Mouse (Mus musculus) hindbrain, embryonic 11.5 days (tissue): ENCODE data around the gene Sgpp2. TPM values are rescaled to one million over a fixed set of nuclear protein-coding genes. Genes with fewer than 3 reads are reported as not detected.
A peak's percentile ranks its signal among the peaks of the same experiment; 100 is the strongest.

Source experiments
- ATAC-seq: fragments of 200-750 bp; cut with Nextera tagmentation; 2 replicates; pipeline ENCODE4 v1.8.0; 2017; ENCODE audit warnings: mild to moderate bottlenecking, moderate TSS enrichment, moderate library complexity; ENCODE audit not compliant: low FRiP score
- DNase-seq: peaks from one replicate; pipeline ENCODE4 v3.0.0-alpha.2; 2015; ENCODE audit warnings: low spot score
- H3K27ac ChIP-seq: fragments of 300-500 bp; sonication (generic); 2 replicates; pipeline ENCODE4 v1.5.1; 2014; ENCODE audit warnings: mild to moderate bottlenecking, low read depth, low read length
- H3K27me3 ChIP-seq: fragments of 300-500 bp; sonication (generic); 2 replicates; pipeline ENCODE4 v1.6.1; 2014; ENCODE audit warnings: mild to moderate bottlenecking, low read length, moderate library complexity, mixed read lengths; ENCODE audit not compliant: control insufficient read depth, insufficient read depth
- H3K36me3 ChIP-seq: fragments of 300-500 bp; sonication (generic); 2 replicates; pipeline ENCODE4 v1.6.1; 2014; ENCODE audit warnings: mild to moderate bottlenecking, low read length, moderate library complexity, mixed read lengths; ENCODE audit not compliant: control insufficient read depth, insufficient read depth
- H3K4me1 ChIP-seq: fragments of 300-500 bp; sonication (generic); replicated peaks from 2 replicates; pipeline ENCODE4 v1.6.1; 2014; ENCODE audit warnings: low read length, mixed read lengths; ENCODE audit not compliant: control insufficient read depth, insufficient read depth
- H3K4me2 ChIP-seq: fragments of 300-500 bp; sonication (generic); replicated peaks from 2 replicates; pipeline ENCODE4 v1.6.1; 2014; ENCODE audit warnings: mild to moderate bottlenecking, low read depth, low read length
- H3K4me3 ChIP-seq: fragments of 300-500 bp; sonication (generic); 2 replicates; pipeline ENCODE4 v1.5.1; 2014; ENCODE audit warnings: low read depth, low read length
- H3K9ac ChIP-seq: fragments of 300-500 bp; sonication (generic); 2 replicates; pipeline ENCODE4 v1.6.1; 2014; ENCODE audit warnings: low read depth, low read length
- H3K9me3 ChIP-seq: fragments of 300-500 bp; sonication (generic); 2 replicates; pipeline ENCODE4 v1.6.1; 2016; ENCODE audit warnings: low read length; ENCODE audit not compliant: control insufficient read depth
- WGBS: fragments of 180-500 bp; shearing (Covaris S2); extraction: QIAGEN DNeasy Blood & Tissue Kit; methylation state at CpG from one replicate; pipeline ENCODE4 v1.1.7; 2014; 5-methylcytosine and 5-hydroxymethylcytosine counted together
- polyA plus RNA-seq: library from polyadenylated mRNA; unstranded; fragments of >200 nt; fragmentation: Nextera tagmentation; extraction: Ambion mirVana; gene quantifications from 2 replicates; pipeline ENCODE4 v1.2.1, GENCODE M21; 2014

The Sgpp2 gene
- 1.6 and 1.7 TPM in 2 replicates for polyA plus RNA-seq

DNA sequence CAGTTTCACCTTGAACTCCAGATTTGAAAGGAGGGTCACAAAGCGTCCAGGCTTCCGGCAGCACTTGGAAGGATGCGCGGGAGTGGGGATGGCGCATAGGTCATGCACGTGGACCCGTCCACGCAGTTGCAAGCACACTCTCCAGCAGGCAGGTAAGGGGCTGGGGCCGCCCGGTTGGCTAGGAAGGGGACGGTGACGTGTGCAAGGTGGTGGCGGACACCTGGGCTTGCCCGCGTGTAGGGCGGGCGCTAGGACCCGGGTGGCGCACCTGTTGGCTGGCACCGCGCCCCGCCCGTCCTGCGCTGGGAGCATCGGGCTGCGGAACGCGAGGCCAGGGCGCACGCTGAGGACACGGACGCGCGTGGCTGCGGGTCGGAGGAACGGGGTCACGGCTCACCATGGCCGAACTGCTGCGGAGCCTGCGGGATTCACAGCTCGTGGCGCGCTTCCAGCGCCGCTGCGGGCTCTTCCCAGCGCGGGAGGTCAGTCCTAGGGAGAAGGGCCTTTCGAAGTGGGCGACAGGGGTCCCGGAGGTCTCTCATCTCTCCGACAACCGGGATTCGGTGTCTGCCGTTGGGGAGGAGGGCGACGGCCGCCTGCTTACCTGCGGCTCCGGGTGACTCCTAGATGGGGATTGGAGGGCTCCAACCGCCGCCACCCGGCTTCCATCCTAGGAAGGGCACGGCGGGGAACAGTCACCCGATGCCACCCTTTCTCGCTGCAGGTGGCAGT lies at the start of gene Sgpp2:
Sgpp2 (plus strand) TSS at position 325 of the 732 bp plus-strand sequence.
- no peaks in the 10 kb centered on the region for H3K36me3 ChIP-seq
- peaks cover 4% of the 10 kb centered on the region; the same call in 1 of the 2 replicates for H3K4me1 ChIP-seq
- peak within 1 kb of the TSS; percentile 32; the same call in 1 of the 2 replicates for H3K9ac ChIP-seq
- H3K27me3 ChIP-seq, result peaks cover 11% of the 10 kb centered on the region
- no peak within 1 kb of the TSS for H3K27ac ChIP-seq
- DNase-seq, result peak; percentile 50
- no peaks in the 10 kb centered on the region for H3K9me3 ChIP-seq
- H3K4me3 ChIP-seq, result peak within 1 kb of the TSS; percentile 44
- peak within 1 kb of the TSS; percentile 93 for H3K4me2 ChIP-seq
- under 1% methylated on average over 64 of the region's 68 CpGs for WGBS
- peak; percentile 61 for ATAC-seq

DNA sequence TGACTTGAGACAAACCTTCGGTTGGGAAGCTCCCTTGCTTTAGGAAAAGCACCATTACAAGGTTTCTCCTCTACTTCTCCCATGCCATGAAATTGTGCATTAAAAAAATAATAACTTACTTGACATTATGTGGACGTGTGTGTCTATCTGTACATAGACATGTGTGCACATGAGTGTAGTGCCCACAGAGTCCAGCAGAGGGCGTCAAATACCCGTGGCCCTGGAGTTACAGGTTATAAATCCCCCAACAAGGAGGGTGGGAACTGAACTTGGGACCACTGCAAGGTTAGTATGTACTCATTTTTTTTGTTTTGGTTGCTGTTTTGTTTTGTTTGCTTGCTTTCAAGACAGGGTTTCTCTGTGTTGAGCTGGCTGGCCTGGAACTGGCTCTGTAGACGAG lies 42.6 kb upstream of the Sgpp2 start:
- WGBS, result 63% methylated on average over 5 of the region's 5 CpGs
- no peak for ATAC-seq
- Histone ChIP-seq H3K36me3 (no peaks in the 10 kb centered on the region), H3K4me2 (no peak overlapping the region), H3K9ac (no peak overlapping the region), H3K27ac (no peak overlapping the region), H3K4me1 (no peaks in the 10 kb centered on the region), H3K4me3 (no peak overlapping the region), H3K27me3 (no peaks in the 10 kb centered on the region), H3K9me3 (no peaks in the 10 kb centered on the region)
- peak; percentile 6 for DNase-seq

DNA sequence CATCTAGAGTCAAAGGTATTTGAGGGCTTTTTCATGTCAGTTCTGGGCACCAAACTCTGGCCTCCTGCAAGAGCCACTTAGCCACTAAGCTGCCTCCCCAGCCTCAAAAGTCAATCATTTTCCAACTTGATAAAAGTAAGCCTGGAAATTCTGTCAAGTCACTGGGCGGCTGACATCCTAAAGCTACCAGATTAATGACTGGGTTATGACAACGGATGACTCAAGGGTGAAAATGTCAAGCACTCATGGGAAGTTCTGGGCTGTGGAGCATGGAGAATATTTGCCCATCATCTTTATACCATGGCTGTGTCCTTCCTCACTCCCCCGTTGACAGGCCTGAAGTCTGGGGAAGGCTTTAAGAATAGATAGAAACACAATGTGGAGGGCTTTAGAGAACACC lies 37.2 kb upstream of the Sgpp2 start:
- Histone ChIP-seq H3K27me3 (no peaks in the 10 kb centered on the region), H3K36me3 (no peaks in the 10 kb centered on the region), H3K9me3 (no peaks in the 10 kb centered on the region), H3K27ac (no peak overlapping the region), H3K4me2 (no peak overlapping the region), H3K4me1 (no peaks in the 10 kb centered on the region), H3K4me3 (no peak overlapping the region), H3K9ac (no peak overlapping the region)
- ATAC-seq (no peak), DNase-seq (no peak)
- WGBS, result 84% methylated on average over 3 of the region's 3 CpGs

DNA sequence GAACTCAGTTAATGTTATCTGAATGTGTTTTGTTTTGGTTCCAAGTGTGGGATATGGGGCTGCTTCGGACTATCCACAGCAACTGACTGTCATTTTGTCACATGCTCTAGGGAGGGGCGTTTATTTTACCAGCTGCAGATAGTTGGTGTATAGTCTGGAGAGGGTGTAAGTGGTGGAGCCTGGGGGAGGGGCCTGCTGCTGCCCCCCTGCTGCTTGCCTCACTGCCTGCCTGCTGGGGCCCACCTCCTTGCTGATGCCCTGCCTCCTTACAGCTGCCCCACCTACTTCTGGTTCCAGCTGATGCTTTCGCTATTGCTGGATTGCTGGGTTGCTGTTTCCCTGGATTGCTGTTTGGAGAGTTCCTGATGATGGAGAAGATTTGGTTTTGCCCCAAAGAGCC lies 31.0 kb upstream of the Sgpp2 start:
- ATAC-seq, result no peak
- DNase-seq, result no peak
- Histone ChIP-seq H3K27me3 (no peaks in the 10 kb centered on the region), H3K27ac (no peak overlapping the region), H3K9ac (no peak overlapping the region), H3K4me2 (no peak overlapping the region), H3K36me3 (no peaks in the 10 kb centered on the region), H3K4me3 (no peak overlapping the region), H3K9me3 (no peaks in the 10 kb centered on the region), H3K4me1 (no peaks in the 10 kb centered on the region)
- WGBS, result 32% methylated on average over 3 of the region's 3 CpGs

DNA sequence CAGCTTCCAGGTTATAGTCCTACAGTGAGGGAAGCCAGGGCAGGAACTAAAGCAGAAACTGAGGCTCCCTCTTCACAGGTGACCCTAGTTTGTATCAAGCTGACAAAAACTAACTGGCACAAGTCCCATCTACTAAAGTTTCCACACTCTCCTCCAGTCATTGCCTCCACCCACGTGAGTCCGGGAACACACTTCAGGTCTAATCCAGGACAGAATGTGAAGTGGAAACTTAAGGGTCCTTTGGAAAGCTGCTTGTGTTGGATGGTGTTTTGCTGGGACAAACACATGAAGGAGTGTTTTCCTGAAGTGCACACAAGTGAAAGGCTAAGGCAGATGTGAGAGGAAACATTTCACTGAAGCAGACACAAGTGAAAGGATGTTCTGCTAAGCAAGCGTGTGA lies 17.7 kb upstream of the Sgpp2 start:
- ATAC-seq (no peak), DNase-seq (no peak)
- 94% methylated on average over 3 of the region's 3 CpGs for WGBS
- no peaks in the 10 kb centered on the region for H3K27me3 ChIP-seq
- H3K4me3 ChIP-seq, result no peak overlapping the region
- H3K36me3 ChIP-seq, result no peaks in the 10 kb centered on the region
- no peak overlapping the region for H3K4me2 ChIP-seq
- no peaks in the 10 kb centered on the region for H3K9me3 ChIP-seq
- H3K27ac ChIP-seq, result no peak overlapping the region
- H3K4me1 ChIP-seq, result no peaks in the 10 kb centered on the region
- H3K9ac ChIP-seq, result no peak overlapping the region

DNA sequence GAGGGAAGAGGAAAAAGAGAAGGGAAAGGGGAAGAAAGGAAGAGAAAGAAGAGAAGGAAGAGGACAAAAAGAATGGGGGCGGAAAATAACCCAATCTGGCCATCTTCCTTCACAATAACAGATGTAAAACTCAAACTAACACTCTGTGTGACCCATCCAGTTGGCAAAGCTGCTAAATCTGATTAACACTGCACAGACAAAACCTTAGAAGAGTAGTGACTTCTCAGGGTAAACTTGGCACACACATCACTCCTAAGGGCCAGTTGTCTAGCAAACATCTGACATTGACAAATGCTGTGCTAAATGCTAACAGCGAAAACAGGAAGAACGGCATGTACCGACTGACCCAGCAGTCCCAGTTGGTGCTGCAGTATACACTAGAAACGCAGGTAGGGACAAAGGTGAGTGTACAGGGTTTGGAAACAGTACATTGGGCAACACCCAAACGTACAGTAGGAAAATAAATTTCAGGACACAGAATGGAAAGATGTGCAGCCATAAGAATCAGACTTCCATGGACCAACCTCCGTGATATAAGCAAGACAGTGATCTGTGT lies 10.4 kb upstream of the Sgpp2 start:
- no peaks in the 10 kb centered on the region for H3K4me1 ChIP-seq
- H3K9me3 ChIP-seq, result no peaks in the 10 kb centered on the region
- no peaks in the 10 kb centered on the region for H3K27me3 ChIP-seq
- ATAC-seq (no peak), DNase-seq (no peak)
- no peak overlapping the region for H3K4me2 ChIP-seq
- 83% methylated on average over 7 of the region's 7 CpGs for WGBS
- H3K27ac ChIP-seq, result no peak overlapping the region
- no peak overlapping the region for H3K4me3 ChIP-seq
- no peaks in the 10 kb centered on the region for H3K36me3 ChIP-seq
- H3K9ac ChIP-seq, result no peak overlapping the region

DNA sequence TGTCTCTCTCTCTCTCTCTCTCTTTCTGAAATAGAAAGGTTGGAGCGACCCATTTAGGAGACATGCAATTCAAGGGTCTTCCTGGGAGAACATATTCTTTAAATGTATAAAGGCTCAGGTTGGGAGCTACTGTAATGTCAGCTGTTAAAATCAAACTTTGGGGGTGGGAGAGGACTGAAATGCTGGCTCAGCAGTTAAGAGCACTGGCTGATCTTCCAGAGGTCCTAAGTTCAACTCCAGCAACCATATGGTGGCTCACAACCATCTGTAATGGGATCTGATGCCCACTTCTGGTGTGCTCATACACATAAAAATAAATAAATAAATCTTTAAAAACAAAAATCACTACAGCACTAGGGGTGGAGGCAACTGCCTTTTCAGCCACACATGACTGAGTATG lies 1.5 kb upstream of the Sgpp2 start:
- ATAC-seq (no peak), DNase-seq (no peak)
- Histone ChIP-seq H3K4me1 (peaks cover 4% of the 10 kb centered on the region; the same call in 1 of the 2 replicates), H3K4me2 (no peak overlapping the region), H3K9me3 (no peaks in the 10 kb centered on the region), H3K27me3 (peaks cover 11% of the 10 kb centered on the region), H3K27ac (no peak overlapping the region), H3K36me3 (no peaks in the 10 kb centered on the region), H3K9ac (no peak overlapping the region), H3K4me3 (no peak overlapping the region)
- 90% methylated on average over 1 of the region's 1 CpGs for WGBS

DNA sequence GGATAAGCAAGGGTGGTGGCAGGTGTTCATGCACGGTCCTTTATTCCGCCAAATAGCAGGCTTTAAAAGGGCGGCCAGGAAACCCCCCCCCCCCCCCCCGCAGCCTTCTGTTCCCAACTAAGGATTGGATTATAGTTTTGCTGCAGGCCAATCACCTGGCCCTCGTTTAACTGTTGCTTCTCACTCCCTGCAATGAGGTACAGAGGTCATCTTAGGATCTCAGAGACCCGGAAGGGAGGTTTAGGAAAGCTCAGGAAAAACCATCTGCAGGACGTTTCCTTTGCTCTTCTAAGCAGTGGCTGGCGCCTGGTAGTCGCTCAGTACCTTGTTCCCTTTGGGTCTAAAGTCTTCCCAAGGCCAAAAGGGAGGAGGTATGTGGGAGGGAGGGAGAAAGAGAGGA lies 865 bp upstream of the Sgpp2 start:
- DNase-seq (peak; percentile 31), ATAC-seq (no peak)
- Histone ChIP-seq H3K27me3 (peaks cover 11% of the 10 kb centered on the region), H3K9ac (no peak overlapping the region), H3K27ac (no peak overlapping the region), H3K4me2 (no peak overlapping the region), H3K9me3 (no peaks in the 10 kb centered on the region), H3K36me3 (no peaks in the 10 kb centered on the region), H3K4me3 (no peak overlapping the region), H3K4me1 (peaks cover 4% of the 10 kb centered on the region; the same call in 1 of the 2 replicates)
- WGBS, result 2% methylated on average over 9 of the region's 9 CpGs

DNA sequence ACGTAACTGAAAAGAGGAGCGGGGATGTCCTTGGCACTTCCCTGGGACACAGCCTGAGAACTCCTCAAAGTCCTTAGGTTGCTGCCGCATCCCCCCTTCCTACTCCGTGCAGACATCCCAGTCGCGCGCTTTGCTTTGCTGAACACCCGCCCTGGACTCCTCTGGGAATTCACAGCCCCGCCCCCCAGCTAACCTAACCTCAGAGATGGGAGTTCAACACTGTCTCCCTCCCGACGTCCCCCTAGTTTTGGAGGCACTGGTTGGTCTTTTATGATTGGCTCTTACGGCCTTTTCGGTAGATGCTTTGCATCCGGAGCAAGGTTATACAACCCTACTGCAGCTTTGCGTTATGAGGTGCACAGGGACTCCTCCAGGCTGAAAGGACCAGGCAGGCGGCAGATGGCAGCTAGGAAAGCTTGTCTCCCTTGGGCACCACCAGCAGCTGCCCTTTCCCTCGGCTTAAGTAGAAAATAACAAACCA lies 756 bp downstream of the Sgpp2 start:
- 0 out of 2 replicates have a peak overlapping the region, but pooled peaks have one; percentile 32 for H3K9ac ChIP-seq
- peaks cover 11% of the 10 kb centered on the region for H3K27me3 ChIP-seq
- H3K36me3 ChIP-seq, result no peaks in the 10 kb centered on the region
- 1% methylated on average over 17 of the region's 17 CpGs for WGBS
- no peaks in the 10 kb centered on the region for H3K9me3 ChIP-seq
- H3K4me1 ChIP-seq, result peaks cover 4% of the 10 kb centered on the region; the same call in 1 of the 2 replicates
- H3K27ac ChIP-seq, result no peak overlapping the region
- ATAC-seq (peak; percentile 82), DNase-seq (peak; percentile 73)
- H3K4me3 ChIP-seq, result peak overlapping the region; percentile 44
- peak overlapping the region; percentile 93 for H3K4me2 ChIP-seq
